Mouse (Mus musculus) stomach, embryonic 14.5 days (tissue): ENCODE data around the gene H2afy. TPM values are rescaled to one million over a fixed set of nuclear protein-coding genes. Genes with fewer than 3 reads are reported as not detected.

ENCODE experiments used
- ATAC-seq: fragments of 200-750 bp; cut with Nextera tagmentation; 2 replicates; pipeline ENCODE4 v1.8.0; 2017; ENCODE audit warnings: low read depth, moderate TSS enrichment; ENCODE audit not compliant: insufficient number of reproducible peaks, insufficient read depth, low FRiP score
- H3K27ac ChIP-seq: fragments of 300-500 bp; sonication (generic); 2 replicates; pipeline ENCODE4 v1.5.1; 2014; ENCODE audit warnings: mild to moderate bottlenecking, low read length, moderate library complexity, mixed read lengths
- H3K27me3 ChIP-seq: fragments of 300-500 bp; sonication (generic); 2 replicates; pipeline ENCODE4 v1.6.1; 2014; ENCODE audit warnings: low read length, control low read depth, mixed read lengths; ENCODE audit not compliant: control insufficient read depth, insufficient read depth
- H3K36me3 ChIP-seq: fragments of 300-500 bp; sonication (generic); 2 replicates; pipeline ENCODE4 v1.6.1; 2014; ENCODE audit warnings: mild to moderate bottlenecking, control low read depth, low read length, moderate library complexity, mixed read lengths; ENCODE audit not compliant: control insufficient read depth, insufficient read depth
- H3K4me1 ChIP-seq: fragments of 300-500 bp; sonication (generic); 2 replicates; pipeline ENCODE4 v1.6.1; 2014; ENCODE audit warnings: low read length, control low read depth, mixed read lengths; ENCODE audit not compliant: control insufficient read depth, insufficient read depth
- H3K4me2 ChIP-seq: fragments of 300-500 bp; sonication (generic); replicated peaks from 2 replicates; pipeline ENCODE4 v1.6.1; 2014; ENCODE audit warnings: low read depth, low read length, control low read depth
- H3K4me3 ChIP-seq: fragments of 300-500 bp; sonication (generic); 2 replicates; pipeline ENCODE4 v1.5.1; 2014; ENCODE audit warnings: low read depth, low read length, control low read depth
- H3K9ac ChIP-seq: fragments of 300-500 bp; sonication (generic); replicated peaks from 2 replicates; pipeline ENCODE4 v1.6.1; 2014; ENCODE audit warnings: low read depth, mild to moderate bottlenecking, control low read depth, low read length, moderate library complexity, mixed read lengths
- H3K9me3 ChIP-seq: fragments of 300-500 bp; sonication (generic); 2 replicates; pipeline ENCODE4 v1.6.1; 2016; ENCODE audit warnings: low read depth, low read length, control low read depth; ENCODE audit not compliant: control insufficient read depth
- WGBS: fragments of 180-500 bp; shearing (Covaris S2); extraction: QIAGEN DNeasy Blood & Tissue Kit; methylation state at CpG from one replicate; pipeline ENCODE4 v1.1.7; 2014; 5-methylcytosine and 5-hydroxymethylcytosine counted together
- polyA plus RNA-seq: library from polyadenylated mRNA; unstranded; fragments of >200 nt; fragmentation: Nextera tagmentation; extraction: Ambion mirVana; gene quantifications from 2 replicates; pipeline ENCODE4 v1.2.1, GENCODE M21; 2014

The H2afy gene
- polyA plus RNA-seq, 1 experiment from 2014 or later = 375 TPM

DNA sequence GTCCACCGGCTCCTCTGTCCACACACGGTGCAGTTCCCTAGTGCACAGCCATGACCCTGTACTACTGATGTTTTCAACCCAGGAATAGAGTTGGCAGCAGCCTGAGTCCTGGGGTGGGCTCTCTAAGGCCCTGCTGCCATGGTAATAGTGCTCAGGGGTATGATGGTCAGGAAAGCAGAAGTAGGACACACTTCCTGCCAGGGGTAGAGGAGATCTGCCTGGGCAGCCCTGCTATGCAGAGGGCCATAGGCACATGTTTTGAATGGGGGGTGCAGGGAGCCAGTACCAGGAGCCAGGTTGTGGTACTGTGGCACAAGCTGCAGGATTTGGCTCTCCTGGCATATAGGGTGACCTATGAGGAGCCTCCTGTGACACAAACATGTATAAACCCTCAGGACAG is 69.3 kb downstream of the H2afy start:
- Histone ChIP-seq H3K27ac (no peak overlapping the region), H3K4me3 (no peak overlapping the region), H3K27me3 (no peaks in the 10 kb centered on the region), H3K9ac (no peak overlapping the region), H3K9me3 (no peaks in the 10 kb centered on the region), H3K4me2 (no peak overlapping the region), H3K36me3 (peaks cover 10% of the 10 kb centered on the region), H3K4me1 (peaks cover 14% of the 10 kb centered on the region; the same call in 1 of the 2 replicates)
- 91% methylated on average over 2 of the region's 2 CpGs for WGBS
- ATAC-seq = no peak

GRCm38 (mm10) chr13:56066152-56066551 is 70.0 kb downstream of the H2afy start:
- Histone ChIP-seq H3K27ac (no peak overlapping the region), H3K4me2 (no peak overlapping the region), H3K9me3 (no peaks in the 10 kb centered on the region), H3K9ac (no peak overlapping the region), H3K27me3 (no peaks in the 10 kb centered on the region), H3K4me3 (no peak overlapping the region), H3K36me3 (peaks cover 8% of the 10 kb centered on the region), H3K4me1 (peaks cover 9% of the 10 kb centered on the region; the same call in 1 of the 2 replicates)
- ATAC-seq = no peak
- 77% methylated on average over 21 of the region's 21 CpGs for WGBS

DNA sequence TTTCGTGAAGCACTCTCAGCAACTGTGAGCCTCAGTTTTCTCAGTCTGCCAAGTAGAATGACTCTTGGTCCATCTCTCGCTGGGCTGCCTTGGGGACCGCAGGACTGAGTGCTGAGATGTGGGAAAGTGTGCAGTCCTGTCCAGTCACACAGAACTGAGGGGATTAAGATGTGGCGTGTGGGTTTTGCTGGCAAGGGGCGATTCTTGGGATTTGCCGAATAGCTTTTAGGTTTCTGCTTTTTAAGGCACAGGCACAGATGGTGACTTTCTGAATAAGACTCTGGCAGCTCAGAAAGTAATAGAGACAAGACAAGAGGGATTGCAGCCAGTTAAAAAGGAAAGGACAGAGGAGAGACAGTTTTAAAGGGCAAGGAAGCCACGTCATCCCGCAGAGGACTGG is 78.4 kb downstream of the H2afy start:
- 80% methylated on average over 8 of the region's 8 CpGs for WGBS
- ATAC-seq = no peak
- no peaks in the 10 kb centered on the region for H3K27me3 ChIP-seq
- H3K4me2 ChIP-seq = no peak overlapping the region
- no peak overlapping the region for H3K9ac ChIP-seq
- no peak overlapping the region for H3K4me3 ChIP-seq
- no peaks in the 10 kb centered on the region for H3K36me3 ChIP-seq
- no peaks in the 10 kb centered on the region for H3K9me3 ChIP-seq
- no peak overlapping the region for H3K27ac ChIP-seq
- peaks cover 5% of the 10 kb centered on the region; the same call in 1 of the 2 replicates for H3K4me1 ChIP-seq

- Histone ChIP-seq H3K4me3 (no peak overlapping the region), H3K9me3 (no peaks in the 10 kb centered on the region), H3K4me2 (no peak overlapping the region), H3K27me3 (no peaks in the 10 kb centered on the region), H3K36me3 (no peaks in the 10 kb centered on the region), H3K27ac (no peak overlapping the region), H3K9ac (no peak overlapping the region), H3K4me1 (peaks cover 17% of the 10 kb centered on the region; the same call in 1 of the 2 replicates)
- 80% methylated on average over 5 of the region's 5 CpGs for WGBS
- ATAC-seq = no peak
Measured at GRCm38 (mm10) chr13:56055720-56056119, 80.4 kb downstream of the H2afy start.

- peaks cover 26% of the 10 kb centered on the region; the same call in 1 of the 2 replicates for H3K4me1 ChIP-seq
- no peak overlapping the region for H3K4me2 ChIP-seq
- no peaks in the 10 kb centered on the region for H3K27me3 ChIP-seq
- no peak overlapping the region for H3K9ac ChIP-seq
- no peak for ATAC-seq
- H3K4me3 ChIP-seq = no peak overlapping the region
- no peak overlapping the region for H3K27ac ChIP-seq
- no peaks in the 10 kb centered on the region for H3K9me3 ChIP-seq
- H3K36me3 ChIP-seq = no peaks in the 10 kb centered on the region
- WGBS = 78% methylated on average over 6 of the region's 6 CpGs
Measured at GRCm38 (mm10) chr13:56054089-56054488, 82.1 kb downstream of the H2afy start.

DNA sequence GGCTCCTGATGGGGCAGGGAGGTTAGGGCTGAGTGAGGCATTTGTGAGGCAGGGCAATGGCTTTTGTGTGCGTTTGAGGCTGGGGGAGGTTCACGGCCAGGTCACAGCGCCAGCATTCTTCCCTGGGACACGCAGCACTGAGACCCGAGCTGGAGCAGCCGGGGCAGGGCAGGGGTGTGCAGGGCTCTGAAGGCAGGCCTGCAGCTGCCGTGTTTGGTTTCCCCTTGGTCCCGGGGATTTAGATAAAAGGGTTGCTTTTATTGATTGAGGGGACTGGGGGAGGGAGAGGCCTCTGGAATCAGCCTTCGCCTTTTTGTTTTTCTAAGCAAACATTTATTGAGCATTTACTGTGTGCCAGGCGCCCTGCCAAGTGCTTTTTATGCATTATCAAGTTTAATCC is 83.4 kb downstream of the H2afy start:
- no peak overlapping the region for H3K4me2 ChIP-seq
- no peaks in the 10 kb centered on the region for H3K27me3 ChIP-seq
- H3K36me3 ChIP-seq = no peaks in the 10 kb centered on the region
- 24% methylated on average over 10 of the region's 10 CpGs for WGBS
- H3K27ac ChIP-seq = peak overlapping the region; percentile 78
- H3K4me3 ChIP-seq = no peak overlapping the region
- peaks cover 26% of the 10 kb centered on the region; the same call in 1 of the 2 replicates for H3K4me1 ChIP-seq
- peak; percentile 85 for ATAC-seq
- H3K9me3 ChIP-seq = no peaks in the 10 kb centered on the region
- 0 out of 2 replicates have a peak overlapping the region, but pooled peaks have one; percentile 10 for H3K9ac ChIP-seq

DNA sequence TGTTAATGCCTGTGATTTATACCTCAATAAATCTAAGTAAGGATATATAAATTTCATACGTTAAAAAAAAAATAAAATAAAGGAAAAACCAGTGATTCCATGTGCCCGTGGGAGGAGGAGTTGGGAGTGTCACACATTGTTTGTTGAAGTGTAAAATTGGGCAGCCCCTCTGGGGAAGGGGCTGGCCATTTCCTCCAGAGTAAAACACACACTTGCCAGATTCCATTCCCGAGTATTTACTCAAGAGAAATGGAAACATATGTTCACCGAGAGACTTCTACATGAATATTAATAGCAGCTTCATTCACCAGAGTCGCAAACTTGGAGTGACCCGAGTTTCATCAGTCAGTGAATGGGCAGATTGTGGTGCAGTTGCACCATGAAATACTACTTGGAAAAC is 85.9 kb downstream of the H2afy start:
- Histone ChIP-seq H3K27me3 (no peaks in the 10 kb centered on the region), H3K4me2 (no peak overlapping the region), H3K27ac (no peak overlapping the region; the same call in 1 of the 2 replicates), H3K4me1 (peaks cover 26% of the 10 kb centered on the region; the same call in 1 of the 2 replicates), H3K4me3 (no peak overlapping the region), H3K36me3 (no peaks in the 10 kb centered on the region), H3K9me3 (no peaks in the 10 kb centered on the region), H3K9ac (no peak overlapping the region)
- ATAC-seq = no peak
- WGBS = 20% methylated on average over 6 of the region's 6 CpGs

DNA sequence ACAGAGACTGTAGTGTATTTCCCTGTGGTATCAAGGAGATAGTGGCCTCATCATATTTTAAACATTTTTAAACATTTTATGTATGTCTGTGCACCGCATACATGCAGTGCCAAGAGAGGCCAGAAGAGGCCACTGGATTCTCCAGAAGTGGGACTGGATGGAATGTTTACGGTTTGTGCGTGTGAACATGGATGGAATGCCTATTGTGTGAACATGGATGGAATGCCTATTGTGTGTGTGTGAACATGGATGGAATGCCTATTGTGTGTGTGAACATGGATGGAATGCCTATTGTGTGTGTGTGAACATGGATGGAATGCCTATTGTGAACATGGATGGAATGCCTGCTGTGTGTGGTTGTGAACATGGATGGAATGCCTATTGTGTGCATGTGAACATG is 93.9 kb downstream of the H2afy start:
- no peak overlapping the region for H3K27ac ChIP-seq
- 89% methylated on average over 3 of the region's 3 CpGs for WGBS
- ATAC-seq = no peak
- no peaks in the 10 kb centered on the region for H3K36me3 ChIP-seq
- no peaks in the 10 kb centered on the region for H3K9me3 ChIP-seq
- no peak overlapping the region for H3K9ac ChIP-seq
- no peak overlapping the region for H3K4me3 ChIP-seq
- H3K4me1 ChIP-seq = no peaks in the 10 kb centered on the region
- H3K27me3 ChIP-seq = no peaks in the 10 kb centered on the region
- no peak overlapping the region for H3K4me2 ChIP-seq

DNA sequence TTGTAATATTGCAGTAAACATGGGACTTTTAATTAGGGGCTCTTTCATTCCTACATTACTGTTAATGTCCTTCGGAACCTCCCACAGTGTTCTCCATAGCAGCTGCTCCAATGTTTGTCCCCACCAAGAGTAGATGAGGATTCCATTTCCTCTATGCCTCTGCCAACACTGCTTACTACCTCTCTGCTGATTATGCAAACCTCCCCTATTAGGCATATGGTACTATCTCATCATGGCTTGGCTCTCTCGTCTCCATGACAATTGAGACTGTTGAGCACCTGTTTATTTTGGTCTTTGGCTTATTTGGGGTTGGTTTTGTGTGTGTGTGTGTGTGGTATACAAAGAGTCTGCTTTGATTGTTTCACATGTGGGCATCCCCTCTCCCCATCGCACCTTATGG is 95.5 kb downstream of the H2afy start:
- Histone ChIP-seq H3K4me2 (no peak overlapping the region), H3K4me3 (no peak overlapping the region), H3K27me3 (no peaks in the 10 kb centered on the region), H3K9ac (no peak overlapping the region), H3K27ac (no peak overlapping the region), H3K9me3 (no peaks in the 10 kb centered on the region), H3K4me1 (no peaks in the 10 kb centered on the region), H3K36me3 (no peaks in the 10 kb centered on the region)
- no peak for ATAC-seq
- 80% methylated on average over 3 of the region's 3 CpGs for whole genome bisulfite sequencing
